Mouse (Mus musculus) erythroblast, embryonic 14.5 days (primary cell): Measurements from ENCODE around the gene Gm49416. TPM values are rescaled to one million over a fixed set of nuclear protein-coding genes. Genes with fewer than 3 reads are reported as not detected.
"Not testable (repeated sequence)": the region's sequence is repeated elsewhere in the genome, so short reads cannot be mapped to it uniquely, and the experiment has no call there.

Experiments used
- H3K27me3 ChIP-seq: 2 replicates; pipeline ENCODE4 v1.6.1; 2012; ENCODE audit warnings: inconsistent platforms; ENCODE audit not compliant: control insufficient read depth
- H3K36me3 ChIP-seq: 2 replicates; pipeline ENCODE4 v1.6.1; 2012; ENCODE audit warnings: mild to moderate bottlenecking, inconsistent platforms; ENCODE audit not compliant: control insufficient read depth
- H3K4me1 ChIP-seq: 2 replicates; pipeline ENCODE4 v1.6.1; 2012; ENCODE audit warnings: inconsistent platforms; ENCODE audit not compliant: control insufficient read depth
- H3K4me3 ChIP-seq: replicated peaks from 2 replicates; pipeline ENCODE3; 2012; ENCODE audit warnings: moderate library complexity, mild to moderate bottlenecking, inconsistent platforms
- H3K9me3 ChIP-seq: 2 replicates; pipeline ENCODE4 v1.6.1; 2012; ENCODE audit warnings: low read length, inconsistent platforms, mixed read lengths; ENCODE audit not compliant: control insufficient read depth
- GATA1 ChIP-seq: IDR thresholded peaks from 2 replicates; pipeline ENCODE4 v1.6.1; 2012; ENCODE audit warnings: low read length, inconsistent platforms, mixed read lengths
- TAL1 ChIP-seq: IDR thresholded peaks from 3 replicates; pipeline ENCODE4 v1.6.1; 2012; ENCODE audit warnings: low read length, inconsistent platforms, mixed read lengths
- polyA plus RNA-seq: library from polyadenylated mRNA; stranded (reverse); fragments of >175 nt; gene quantifications from 2 replicates; pipeline ENCODE4 v1.2.3, GENCODE M21; 2012

The Gm49416 gene
- polyA plus RNA-seq, 1 experiment = not detected

GRCm38 (mm10) chr19:8851639-8852038 lies 37.1 kb upstream of the Gm49416 start:
- H3K27me3 ChIP-seq = peaks cover 11% of the 10 kb centered on the region
- H3K9me3 ChIP-seq = no peaks in the 10 kb centered on the region
- H3K4me3 ChIP-seq = no peak overlapping the region
- H3K36me3 ChIP-seq = peaks cover 22% of the 10 kb centered on the region
- TF ChIP-seq GATA1 = no peak
- TF ChIP-seq TAL1 = no peak
- peaks cover 8% of the 10 kb centered on the region for H3K4me1 ChIP-seq

- Histone ChIP-seq H3K9me3 (no peaks in the 10 kb centered on the region), H3K27me3 (peaks cover 11% of the 10 kb centered on the region), H3K4me1 (peaks cover 8% of the 10 kb centered on the region), H3K36me3 (peaks cover 15% of the 10 kb centered on the region), H3K4me3 (no peak overlapping the region)
- no peak for TF ChIP-seq GATA1
- TF ChIP-seq TAL1 = no peak
Observed at GRCm38 (mm10) chr19:8852236-8852928, 36.3 kb upstream of the Gm49416 start.

GRCm38 (mm10) chr19:8853117-8853516 lies 35.6 kb upstream of the Gm49416 start:
- peaks cover 7% of the 10 kb centered on the region for H3K36me3 ChIP-seq
- H3K4me3 ChIP-seq = no peak overlapping the region
- H3K27me3 ChIP-seq = peaks cover 11% of the 10 kb centered on the region
- no peaks in the 10 kb centered on the region for H3K9me3 ChIP-seq
- H3K4me1 ChIP-seq = peaks cover 8% of the 10 kb centered on the region
- TF ChIP-seq TAL1 (no peak), GATA1 (no peak)

- H3K36me3 ChIP-seq = no peaks in the 10 kb centered on the region
- TF ChIP-seq TAL1 (no peak), GATA1 (no peak)
- no peaks in the 10 kb centered on the region for H3K4me1 ChIP-seq
- H3K4me3 ChIP-seq = no peak overlapping the region
- H3K9me3 ChIP-seq = no peaks in the 10 kb centered on the region
- 0 out of 2 replicates have a peak, but pooled peaks cover 2% of the 10 kb centered on the region for H3K27me3 ChIP-seq
Observed at GRCm38 (mm10) chr19:8857689-8858088, 31.0 kb upstream of the Gm49416 start.

DNA sequence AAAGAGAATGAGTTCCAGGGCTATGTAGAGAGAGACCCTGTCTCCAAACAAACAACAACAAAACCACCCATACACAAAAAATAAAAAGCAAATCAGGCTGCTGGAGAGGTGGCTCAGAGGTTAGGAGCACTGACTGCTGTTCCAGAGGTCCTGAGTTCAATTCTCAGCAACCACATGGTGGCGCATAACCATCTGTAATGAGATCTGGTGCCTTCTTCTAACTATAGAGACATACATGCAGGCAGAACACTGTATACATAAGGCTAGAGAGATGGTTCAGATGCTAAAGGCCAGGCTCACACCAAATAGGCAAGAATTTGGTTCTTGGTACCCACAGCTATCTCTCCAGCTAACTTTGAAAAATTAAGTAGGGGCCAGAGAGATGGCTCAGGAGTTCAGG lies 29.7 kb upstream of the Gm49416 start:
- Histone ChIP-seq H3K4me3 (no peak overlapping the region), H3K4me1 (no peaks in the 10 kb centered on the region), H3K9me3 (no peaks in the 10 kb centered on the region), H3K27me3 (0 out of 2 replicates have a peak, but pooled peaks cover 2% of the 10 kb centered on the region), H3K36me3 (no peaks in the 10 kb centered on the region)
- no peak for TF ChIP-seq GATA1
- TF ChIP-seq TAL1 = no peak

DNA sequence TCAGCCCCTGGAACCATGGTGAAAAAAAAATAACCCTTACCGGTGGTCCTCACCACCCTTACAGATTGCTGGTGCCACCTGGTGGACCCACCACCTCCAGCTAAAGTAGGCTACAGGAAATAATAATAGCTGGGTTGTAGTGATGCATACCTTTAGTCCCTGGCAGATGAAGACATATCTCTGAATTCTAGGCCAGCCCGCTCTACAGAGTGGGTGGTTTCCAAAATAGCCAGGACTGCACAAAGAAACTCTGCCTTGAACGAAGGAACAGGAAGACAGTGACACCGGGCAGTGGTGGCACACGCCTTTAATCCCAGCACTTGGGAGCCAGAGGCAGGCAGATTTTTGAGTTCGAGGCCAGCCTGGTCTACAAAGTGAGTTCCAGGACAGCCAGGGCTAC lies 24.5 kb upstream of the Gm49416 start:
- Histone ChIP-seq H3K4me1 (no peaks in the 10 kb centered on the region; the same call in 1 of the 2 replicates), H3K4me3 (no peak overlapping the region), H3K9me3 (no peaks in the 10 kb centered on the region), H3K27me3 (no peaks in the 10 kb centered on the region), H3K36me3 (no peaks in the 10 kb centered on the region)
- no peak for TF ChIP-seq TAL1
- TF ChIP-seq GATA1 = no peak

DNA sequence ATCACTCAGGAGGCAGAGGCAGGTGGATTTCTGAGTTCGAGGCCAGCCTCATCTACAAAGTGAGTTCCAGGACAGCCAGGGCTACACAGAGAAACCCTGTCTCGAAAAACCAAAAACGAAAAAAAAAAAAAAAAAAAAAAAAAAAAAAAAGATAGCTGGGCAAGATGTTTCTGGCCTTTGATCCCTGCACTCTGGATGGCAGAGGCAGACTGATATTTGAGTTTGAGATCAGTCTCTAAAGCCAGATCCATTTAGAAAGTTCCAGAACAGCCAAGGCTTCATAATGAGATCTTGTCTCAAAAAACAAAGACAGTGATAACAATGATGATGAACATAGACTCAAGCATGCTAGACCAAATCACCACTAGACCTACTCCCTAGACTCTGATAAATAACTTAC lies 18.3 kb upstream of the Gm49416 start:
- peak overlapping the region; percentile 90 for H3K4me3 ChIP-seq

DNA sequence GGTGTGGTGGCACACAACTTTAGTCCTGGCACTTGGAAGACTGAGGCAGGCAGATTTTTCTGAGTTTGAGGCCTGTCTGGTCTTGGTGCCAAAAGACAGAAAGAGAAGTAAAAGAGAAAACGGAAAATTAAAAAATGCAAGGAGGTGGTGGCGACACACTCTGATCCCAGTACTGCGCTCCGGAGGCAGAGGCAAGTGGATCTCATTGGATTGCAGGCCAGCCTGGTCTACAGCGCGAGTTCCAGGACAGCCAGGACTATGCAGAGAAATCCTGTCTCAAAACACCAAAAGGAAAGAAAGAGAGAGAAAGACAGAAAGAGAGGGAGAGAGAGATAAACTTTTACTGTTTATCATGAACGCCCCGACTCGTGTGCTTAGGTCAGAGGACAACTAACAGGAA lies 17.9 kb upstream of the Gm49416 start:
- no peaks in the 10 kb centered on the region for H3K9me3 ChIP-seq
- H3K4me3 ChIP-seq = peak overlapping the region; percentile 90
- H3K36me3 ChIP-seq = peaks cover 36% of the 10 kb centered on the region
- TF ChIP-seq GATA1 (no peak), TAL1 (no peak)
- H3K4me1 ChIP-seq = peaks cover 45% of the 10 kb centered on the region
- H3K27me3 ChIP-seq = no peaks in the 10 kb centered on the region

More for the DNA sequence above, 18.3 kb upstream of the Gm49416 start:
- not testable (repeated sequence) for H3K27me3 ChIP-seq, H3K9me3 ChIP-seq
- Histone ChIP-seq H3K36me3 (peaks cover 31% of the 10 kb centered on the region), H3K4me1 (peaks cover 45% of the 10 kb centered on the region)

DNA sequence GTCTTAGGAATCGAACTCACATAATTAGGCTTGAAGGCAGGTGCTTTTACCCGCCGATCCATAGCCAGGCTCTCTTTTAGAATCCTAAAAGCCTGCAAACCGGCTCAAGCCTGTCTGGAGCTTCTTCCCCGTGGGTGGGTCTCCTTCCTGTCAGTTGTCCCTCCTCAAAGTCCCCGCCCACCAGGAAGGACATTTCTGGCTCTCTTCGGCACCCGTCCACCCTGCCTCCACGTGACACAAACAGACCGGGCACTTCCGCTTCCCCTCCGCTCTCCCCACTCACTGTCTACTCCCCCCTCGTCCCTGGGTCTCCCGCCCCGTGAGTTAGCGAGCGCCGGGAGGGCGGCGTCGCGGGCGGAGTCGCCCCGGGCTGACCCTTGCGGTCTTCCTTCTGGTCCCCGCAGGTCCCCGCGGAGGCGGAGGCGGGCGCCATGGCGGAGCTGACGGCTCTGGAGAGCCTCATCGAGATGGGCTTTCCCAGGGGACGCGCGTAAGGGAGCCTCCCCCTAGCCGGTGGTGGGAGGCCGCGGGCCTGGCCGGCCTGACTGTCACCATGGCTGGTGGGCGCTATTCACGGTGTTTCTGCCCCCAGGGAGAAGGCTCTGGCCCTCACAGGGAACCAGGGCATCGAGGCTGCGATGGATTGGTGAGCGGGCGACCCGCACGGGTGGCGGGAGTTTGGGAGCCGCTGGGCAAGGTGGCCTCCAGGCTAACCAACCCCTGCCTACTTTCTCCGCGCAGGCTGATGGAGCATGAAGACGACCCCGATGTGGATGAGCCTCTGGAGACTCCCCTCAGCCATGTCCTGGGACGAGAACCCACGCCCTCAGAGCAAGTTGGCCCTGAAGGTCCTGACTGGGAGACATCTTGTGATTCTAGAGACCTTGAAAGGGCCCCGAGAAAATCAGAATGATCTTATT lies 17.2 kb upstream of the Gm49416 start, which contains the start of gene Ubxn1:
TSS of gene Ubxn1 (plus strand) at position 230 of the 920 bp plus-strand sequence.
- Histone ChIP-seq H3K27me3 (no peaks in the 10 kb centered on the region), H3K4me1 (peaks cover 45% of the 10 kb centered on the region), H3K36me3 (peaks cover 42% of the 10 kb centered on the region), H3K9me3 (no peaks in the 10 kb centered on the region), H3K4me3 (peak within 1 kb of the TSS; percentile 90)
- no peak for TF ChIP-seq TAL1
- TF ChIP-seq GATA1 = no peak
